Mouse (Mus musculus) heart, embryonic 13.5 days (tissue): ENCODE measurements at regions not wholly inside any gene's neighbourhood (a gene's known extent, or its start where the extent isn't known, plus 50 kb on each side); places are given as distances from the start of the nearest gene placed in this dataset.

ENCODE experiments used
- ATAC-seq: fragments of 200-750 bp; cut with Nextera tagmentation; 2 replicates; pipeline ENCODE4 v1.8.0; 2017; ENCODE audit warnings: moderate TSS enrichment; ENCODE audit not compliant: insufficient number of reproducible peaks, low FRiP score, low TSS enrichment; ENCODE audit errors: extremely low read depth
- H3K27ac ChIP-seq: fragments of 300-500 bp; sonication (generic); replicated peaks from 2 replicates; pipeline ENCODE4 v1.5.1; 2015; ENCODE audit warnings: moderate library complexity, mild to moderate bottlenecking, inconsistent platforms
- H3K27me3 ChIP-seq: fragments of 300-500 bp; sonication (generic); replicated peaks from 2 replicates; pipeline ENCODE4 v1.6.1; 2015; ENCODE audit warnings: mild to moderate bottlenecking, inconsistent platforms
- H3K36me3 ChIP-seq: fragments of 300-500 bp; sonication (generic); 2 replicates; pipeline ENCODE4 v1.6.1; 2015; ENCODE audit warnings: mild to moderate bottlenecking, inconsistent platforms
- H3K4me1 ChIP-seq: fragments of 300-500 bp; sonication (generic); 2 replicates; pipeline ENCODE4 v1.6.1; 2015; ENCODE audit warnings: inconsistent platforms
- H3K4me2 ChIP-seq: fragments of 300-500 bp; sonication (generic); 2 replicates; pipeline ENCODE4 v1.6.1; 2015; ENCODE audit warnings: inconsistent platforms, mild to moderate bottlenecking, moderate library complexity
- H3K4me3 ChIP-seq: fragments of 300-500 bp; sonication (generic); 2 replicates; pipeline ENCODE4 v1.5.1; 2015; ENCODE audit warnings: moderate library complexity, mild to moderate bottlenecking, inconsistent platforms
- H3K9ac ChIP-seq: fragments of 300-500 bp; sonication (generic); 2 replicates; pipeline ENCODE4 v1.6.1; 2015; ENCODE audit warnings: inconsistent platforms, mild to moderate bottlenecking, moderate library complexity
- H3K9me3 ChIP-seq: fragments of 300-500 bp; sonication (generic); 2 replicates; pipeline ENCODE4 v1.6.1; 2016; ENCODE audit warnings: inconsistent platforms
- WGBS: fragments of 180-500 bp; shearing (Covaris S2); methylation state at CpG from one replicate; pipeline ENCODE4 v1.1.7; 2015; ENCODE audit warnings: mixed read lengths; 5-methylcytosine and 5-hydroxymethylcytosine counted together

DNA sequence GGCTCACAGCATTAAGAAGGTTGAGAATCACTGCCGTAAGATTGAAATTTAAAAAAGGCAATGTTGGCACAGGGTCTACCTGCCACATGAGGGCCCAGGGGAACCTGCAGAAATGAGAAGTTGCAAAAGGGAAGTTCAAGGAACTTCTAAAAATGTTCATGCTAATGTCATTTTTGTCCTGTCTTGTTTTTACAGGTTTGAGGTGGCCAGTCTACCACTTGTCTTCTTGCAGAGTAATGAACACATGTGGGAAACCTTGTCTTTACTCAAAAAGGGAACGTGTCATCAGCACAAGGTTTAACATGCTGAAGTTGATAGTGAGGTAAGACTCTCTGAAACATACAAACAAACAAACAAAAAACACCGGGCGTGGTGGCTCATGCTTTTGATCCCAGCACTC is 71.4 kb upstream of the Nanos1 start:
- Histone ChIP-seq H3K9me3 (no peaks in the 10 kb centered on the region), H3K27ac (no peak overlapping the region), H3K4me3 (no peak overlapping the region), H3K36me3 (no peaks in the 10 kb centered on the region), H3K27me3 (no peaks in the 10 kb centered on the region; the same call in 1 of the 2 replicates), H3K4me2 (no peak overlapping the region), H3K9ac (no peak overlapping the region), H3K4me1 (no peaks in the 10 kb centered on the region)
- WGBS, result 74% methylated on average over 4 of the region's 4 CpGs
- no peak for ATAC-seq

DNA sequence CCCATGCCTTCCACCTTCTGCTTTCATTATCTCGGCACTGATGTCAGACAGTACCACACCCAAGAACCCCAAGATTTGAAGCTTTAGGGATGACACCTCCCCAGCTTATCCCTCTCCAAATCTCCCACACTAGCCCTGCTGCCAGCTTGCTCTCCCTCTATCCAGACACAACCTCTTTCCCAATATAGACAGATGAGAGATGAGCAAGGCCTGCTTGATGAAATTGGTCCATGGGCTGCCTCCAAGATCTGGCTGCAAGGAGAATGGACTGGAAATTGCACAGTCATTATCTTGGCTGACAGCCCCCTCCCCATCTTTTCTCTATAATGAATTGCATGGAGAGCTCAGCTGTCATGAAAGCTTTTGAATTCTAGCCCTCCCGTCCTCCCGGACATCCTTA is 73.5 kb upstream of the Nanos1 start:
- Histone ChIP-seq H3K9ac (no peak overlapping the region), H3K4me2 (no peak overlapping the region), H3K36me3 (no peaks in the 10 kb centered on the region), H3K4me3 (no peak overlapping the region), H3K9me3 (no peaks in the 10 kb centered on the region), H3K4me1 (no peaks in the 10 kb centered on the region), H3K27me3 (no peaks in the 10 kb centered on the region; the same call in 1 of the 2 replicates), H3K27ac (no peak overlapping the region)
- 47% methylated on average over 3 of the region's 3 CpGs for WGBS
- no peak for ATAC-seq

DNA sequence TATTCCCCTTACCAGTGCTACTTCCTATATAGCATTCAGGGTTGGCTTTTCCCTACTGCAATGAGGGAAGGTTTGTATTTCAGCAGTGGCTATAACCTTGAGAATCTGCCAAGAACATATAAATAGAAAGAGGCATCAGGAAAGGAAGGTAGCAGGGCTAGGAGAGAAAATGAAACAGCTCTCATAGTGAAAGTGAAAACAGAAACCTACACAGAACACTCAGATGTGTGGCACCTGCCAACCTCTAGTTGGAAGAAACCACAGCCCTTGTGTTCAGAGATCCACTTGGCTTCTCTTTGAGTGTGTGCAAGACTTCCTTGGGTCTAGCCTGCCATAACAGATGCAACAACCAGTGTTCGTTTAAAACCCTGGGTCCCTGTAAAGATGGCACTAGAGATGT is 74.3 kb upstream of the Nanos1 start:
- H3K4me2 ChIP-seq, result no peak overlapping the region
- H3K27me3 ChIP-seq, result no peaks in the 10 kb centered on the region; the same call in 1 of the 2 replicates
- no peak overlapping the region for H3K9ac ChIP-seq
- H3K9me3 ChIP-seq, result no peaks in the 10 kb centered on the region
- H3K27ac ChIP-seq, result no peak overlapping the region
- H3K36me3 ChIP-seq, result no peaks in the 10 kb centered on the region
- WGBS, result 52% methylated on average over 1 of the region's 1 CpGs
- H3K4me3 ChIP-seq, result no peak overlapping the region
- no peaks in the 10 kb centered on the region for H3K4me1 ChIP-seq
- no peak for ATAC-seq

DNA sequence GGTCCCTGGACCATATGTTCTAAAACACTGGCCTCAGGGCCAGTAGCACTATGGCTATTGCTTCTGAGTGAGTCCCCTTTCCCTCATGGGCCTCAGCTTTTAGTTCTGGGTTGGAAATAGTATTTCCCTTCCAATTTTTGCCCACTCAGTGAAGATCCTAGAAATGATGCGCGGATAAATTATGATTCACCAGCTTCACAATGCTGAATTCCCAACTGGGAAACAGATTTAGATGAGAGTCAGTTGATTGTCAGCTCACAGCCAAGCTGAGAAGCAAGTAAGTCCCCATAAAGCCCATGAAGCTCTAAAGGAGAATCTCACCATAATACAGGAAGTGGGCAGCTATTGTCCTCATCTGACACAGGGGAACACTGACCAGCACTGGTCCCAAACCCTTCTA is 77.6 kb upstream of the Nanos1 start:
- Histone ChIP-seq H3K4me3 (no peak overlapping the region), H3K36me3 (no peaks in the 10 kb centered on the region), H3K9ac (no peak overlapping the region), H3K27ac (no peak overlapping the region), H3K9me3 (no peaks in the 10 kb centered on the region), H3K4me2 (no peak overlapping the region), H3K27me3 (no peaks in the 10 kb centered on the region; the same call in 1 of the 2 replicates), H3K4me1 (no peaks in the 10 kb centered on the region)
- WGBS, result 78% methylated on average over 2 of the region's 2 CpGs
- no peak for ATAC-seq

DNA sequence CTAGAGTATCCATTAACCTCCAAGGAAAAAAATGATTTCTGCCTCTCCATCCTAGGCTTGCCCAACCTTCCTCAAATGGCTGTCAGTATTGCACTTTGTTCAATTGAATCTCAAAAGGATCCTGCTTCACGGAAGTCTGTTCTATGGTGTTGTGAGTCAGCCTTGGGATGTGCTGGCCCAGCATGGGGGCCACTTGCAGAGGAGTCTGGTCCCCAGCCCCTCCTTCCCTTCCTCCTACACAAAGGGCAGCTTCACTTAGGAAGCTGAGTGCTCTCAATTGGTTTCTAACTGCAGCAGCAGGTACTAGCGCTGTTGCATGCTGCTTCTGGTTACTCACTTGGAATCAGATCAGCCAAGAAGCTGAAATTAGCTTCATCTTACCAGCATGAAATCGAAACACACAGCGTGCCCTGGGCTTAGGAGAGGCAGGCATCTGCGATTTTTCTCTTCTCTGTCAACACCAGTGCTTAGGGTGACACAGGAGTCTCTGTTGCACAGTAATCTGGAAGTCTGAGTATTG is 80.8 kb upstream of the Nanos1 start:
- no peak overlapping the region for H3K4me3 ChIP-seq
- no peaks in the 10 kb centered on the region for H3K27me3 ChIP-seq
- H3K36me3 ChIP-seq, result no peaks in the 10 kb centered on the region
- no peaks in the 10 kb centered on the region for H3K9me3 ChIP-seq
- H3K9ac ChIP-seq, result no peak overlapping the region
- ATAC-seq, result no peak
- 29% methylated on average over 5 of the region's 5 CpGs for WGBS
- H3K4me2 ChIP-seq, result 0 out of 2 replicates have a peak overlapping the region, but pooled peaks have one; percentile 1
- no peaks in the 10 kb centered on the region for H3K4me1 ChIP-seq
- no peak overlapping the region for H3K27ac ChIP-seq

DNA sequence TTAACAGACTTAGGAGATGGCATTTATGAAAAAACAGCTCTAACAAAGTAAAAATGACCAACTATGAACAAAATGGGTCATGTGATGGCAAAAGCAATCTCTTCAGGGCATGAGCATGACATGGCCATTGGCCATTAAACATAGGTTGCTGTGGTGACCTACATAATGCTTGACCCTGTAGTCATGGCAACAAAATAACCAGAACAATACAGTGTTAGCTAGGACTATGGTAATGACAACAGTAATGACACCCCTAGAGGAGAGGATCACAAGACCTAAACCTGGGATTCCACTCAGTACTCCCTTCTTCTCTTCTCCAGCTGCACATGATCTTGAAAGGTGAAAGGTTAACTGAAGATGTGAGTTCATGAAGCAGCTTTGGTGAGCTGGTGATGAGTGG is 85.0 kb upstream of the Nanos1 start:
- no peak overlapping the region for H3K27ac ChIP-seq
- H3K27me3 ChIP-seq, result no peaks in the 10 kb centered on the region

DNA sequence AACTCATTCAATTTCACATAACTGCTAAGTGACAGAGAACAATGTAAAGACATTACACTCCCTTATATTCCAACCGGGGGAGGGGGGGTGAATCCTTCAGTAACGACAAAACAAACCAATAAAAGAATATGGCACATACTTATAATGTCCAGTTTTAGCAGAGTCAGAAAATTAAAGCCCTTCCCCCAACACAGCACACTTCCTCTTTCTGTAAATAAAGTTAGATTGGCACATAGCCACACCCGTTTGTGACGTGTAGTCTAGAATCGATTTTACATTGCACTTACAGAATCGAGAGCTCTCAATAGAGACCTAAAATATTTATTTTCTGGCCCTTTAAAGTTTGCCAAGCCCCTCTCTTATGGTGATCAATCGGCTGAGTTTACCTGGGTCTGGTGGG is 85.0 kb upstream of the Cacul1 start:
- ATAC-seq, result no peak
- H3K27ac ChIP-seq, result no peak overlapping the region
- WGBS, result 74% methylated on average over 7 of the region's 7 CpGs

More for the DNA sequence above, 85.0 kb upstream of the Nanos1 start:
- Histone ChIP-seq H3K4me3 (no peak overlapping the region), H3K9me3 (no peaks in the 10 kb centered on the region), H3K4me2 (no peak overlapping the region), H3K36me3 (no peaks in the 10 kb centered on the region), H3K9ac (no peak overlapping the region), H3K4me1 (no peaks in the 10 kb centered on the region)
- no peak for ATAC-seq

DNA sequence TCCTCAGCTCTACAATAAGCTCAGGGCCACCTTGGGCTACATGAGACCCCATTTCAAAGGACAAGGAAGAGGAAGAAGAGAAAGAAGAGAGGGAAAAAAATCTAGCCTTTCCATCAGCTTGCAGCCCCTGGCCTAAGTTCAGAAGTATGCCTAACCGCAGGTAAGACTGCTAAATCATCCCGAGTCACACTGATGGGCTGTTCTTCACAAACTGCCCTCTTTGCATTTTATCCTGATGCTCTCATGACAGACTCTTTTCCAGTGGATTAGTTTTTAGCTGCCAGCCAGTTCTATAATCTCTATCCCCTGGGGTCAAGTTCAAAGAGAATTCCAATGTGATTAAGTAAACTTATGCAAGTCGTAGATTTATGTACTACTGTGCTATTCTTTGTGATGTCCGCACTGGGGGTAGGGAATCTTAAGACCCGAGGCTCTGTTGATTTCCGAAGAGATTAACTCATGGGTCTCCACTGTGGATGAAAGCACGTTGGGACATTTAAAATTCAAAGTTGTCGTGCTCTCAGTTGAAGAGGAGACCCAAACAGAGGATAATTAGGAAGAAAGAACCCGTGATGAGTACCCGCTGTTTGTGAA is 70.4 kb upstream of the Cacul1 start:
- WGBS, result 21% methylated on average over 10 of the region's 10 CpGs
- Histone ChIP-seq H3K4me2 (no peak overlapping the region), H3K9ac (no peak overlapping the region), H3K9me3 (no peaks in the 10 kb centered on the region), H3K27me3 (no peaks in the 10 kb centered on the region), H3K4me3 (no peak overlapping the region), H3K4me1 (no peaks in the 10 kb centered on the region), H3K36me3 (no peaks in the 10 kb centered on the region), H3K27ac (no peak overlapping the region)
- ATAC-seq, result no peak

More for the DNA sequence above, 85.0 kb upstream of the Cacul1 start:
- H3K9ac ChIP-seq, result no peak overlapping the region
- no peaks in the 10 kb centered on the region for H3K4me1 ChIP-seq
- H3K4me2 ChIP-seq, result no peak overlapping the region
- no peaks in the 10 kb centered on the region for H3K36me3 ChIP-seq
- no peaks in the 10 kb centered on the region for H3K9me3 ChIP-seq
- no peak overlapping the region for H3K4me3 ChIP-seq
- no peaks in the 10 kb centered on the region for H3K27me3 ChIP-seq

DNA sequence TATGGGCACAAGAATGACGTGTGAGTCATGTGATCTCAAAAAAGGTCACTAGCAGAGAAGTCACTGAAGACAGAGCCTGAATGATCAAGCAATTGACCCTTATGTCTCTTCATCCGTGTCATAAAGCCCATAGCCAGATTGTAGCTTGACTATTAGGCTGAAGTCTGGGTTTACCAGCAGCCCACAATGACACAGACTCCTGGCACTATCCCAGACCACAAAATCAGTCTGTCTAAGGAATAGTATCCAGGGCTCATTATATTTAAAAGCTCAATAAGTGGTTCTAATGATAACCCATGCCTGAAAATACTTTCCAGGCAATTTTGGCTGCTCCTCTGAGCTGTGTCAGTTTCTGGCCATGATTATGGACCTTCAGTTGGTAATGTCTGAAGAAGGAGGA is 59.2 kb upstream of the Cacul1 start:
- H3K36me3 ChIP-seq, result no peaks in the 10 kb centered on the region
- H3K27me3 ChIP-seq, result no peaks in the 10 kb centered on the region
- no peak overlapping the region for H3K4me2 ChIP-seq
- H3K27ac ChIP-seq, result no peak overlapping the region
- no peak overlapping the region for H3K9ac ChIP-seq
- WGBS, result 58% methylated on average over 2 of the region's 2 CpGs
- no peaks in the 10 kb centered on the region for H3K9me3 ChIP-seq
- no peak for ATAC-seq
- H3K4me1 ChIP-seq, result no peaks in the 10 kb centered on the region
- no peak overlapping the region for H3K4me3 ChIP-seq
